Mouse (Mus musculus) lung, embryonic 14.5 days (tissue): ENCODE data around the gene Insig1. TPM values are rescaled to one million over a fixed set of nuclear protein-coding genes. Genes with fewer than 3 reads are reported as not detected.

Source experiments
- ATAC-seq: fragments of 200-750 bp; cut with Nextera tagmentation; 2 replicates; pipeline ENCODE4 v1.8.0; 2017; ENCODE audit warnings: mild to moderate bottlenecking, moderate TSS enrichment, moderate library complexity; ENCODE audit not compliant: insufficient read depth
- DNase-seq: peaks from one replicate; pipeline ENCODE4 v3.0.0-alpha.2; 2015
- H3K27ac ChIP-seq: fragments of 300-500 bp; sonication (generic); 2 replicates; pipeline ENCODE4 v1.5.1; 2014; ENCODE audit warnings: low read depth, mild to moderate bottlenecking, moderate library complexity
- H3K27me3 ChIP-seq: fragments of 300-500 bp; sonication (generic); 2 replicates; pipeline ENCODE4 v1.6.1; 2014; ENCODE audit warnings: low read length, control low read depth; ENCODE audit not compliant: insufficient read depth
- H3K36me3 ChIP-seq: fragments of 300-500 bp; sonication (generic); 2 replicates; pipeline ENCODE4 v1.6.1; 2014; ENCODE audit warnings: control low read depth; ENCODE audit not compliant: insufficient read depth
- H3K4me1 ChIP-seq: fragments of 300-500 bp; sonication (generic); 2 replicates; pipeline ENCODE4 v1.6.1; 2014; ENCODE audit warnings: antibody characterized with exemption, control low read depth; ENCODE audit not compliant: insufficient read depth
- H3K4me2 ChIP-seq: fragments of 300-500 bp; sonication (generic); 2 replicates; pipeline ENCODE4 v1.6.1; 2014; ENCODE audit warnings: mild to moderate bottlenecking
- H3K4me3 ChIP-seq: fragments of 300-500 bp; sonication (generic); 2 replicates; pipeline ENCODE4 v1.5.1; 2014; ENCODE audit warnings: low read depth, low read length
- H3K9ac ChIP-seq: fragments of 300-500 bp; sonication (generic); 2 replicates; pipeline ENCODE4 v1.6.1; 2014
- H3K9me3 ChIP-seq: fragments of 300-500 bp; sonication (generic); 2 replicates; pipeline ENCODE4 v1.6.1; 2016; ENCODE audit warnings: low read depth, low read length, control low read depth
- CTCF ChIP-seq: IDR thresholded peaks from 2 replicates; pipeline ENCODE4 v1.5.1; 2016; ENCODE audit warnings: antibody characterized with exemption, low read depth
- WGBS: fragments of 180-500 bp; shearing (Covaris S2); extraction: QIAGEN DNeasy Blood & Tissue Kit; methylation state at CpG from one replicate; pipeline ENCODE4 v1.1.7; 2014; 5-methylcytosine and 5-hydroxymethylcytosine counted together
- polyA plus RNA-seq: library from polyadenylated mRNA; unstranded; fragments of >200 nt; fragmentation: Nextera tagmentation; extraction: Ambion mirVana; gene quantifications from 2 replicates; pipeline ENCODE4 v1.2.1, GENCODE M21; 2014

Insig1 gene
- polyA plus RNA-seq, 1 experiment from 2014 or later, result 66.5 TPM

- Histone ChIP-seq H3K4me2 (no peak overlapping the region), H3K36me3 (no peaks in the 10 kb centered on the region), H3K4me1 (peaks cover 5% of the 10 kb centered on the region; the same call in 1 of the 2 replicates), H3K9me3 (no peaks in the 10 kb centered on the region), H3K9ac (no peak overlapping the region), H3K27me3 (no peaks in the 10 kb centered on the region), H3K27ac (no peak overlapping the region), H3K4me3 (no peak overlapping the region)
- TF ChIP-seq CTCF, result no peak
- WGBS, result 79% methylated on average over 1 of the region's 1 CpGs
- ATAC-seq (no peak), DNase-seq (no peak)
These were observed 34.6 kb upstream of the Insig1 start for GRCm38 (mm10) chr5:28036518-28036917.

- H3K4me1 ChIP-seq, result peaks cover 5% of the 10 kb centered on the region; the same call in 1 of the 2 replicates
- DNase-seq (peak; percentile 59), ATAC-seq (peak; percentile 74; the same call in 1 of the 2 replicates)
- H3K4me3 ChIP-seq, result no peak overlapping the region
- 3% methylated on average over 3 of the region's 3 CpGs for WGBS
- H3K9me3 ChIP-seq, result no peaks in the 10 kb centered on the region
- H3K27me3 ChIP-seq, result no peaks in the 10 kb centered on the region
- no peaks in the 10 kb centered on the region for H3K36me3 ChIP-seq
- H3K9ac ChIP-seq, result no peak overlapping the region
- TF ChIP-seq CTCF, result no peak
- H3K4me2 ChIP-seq, result peak overlapping the region; percentile 16; the same call in 1 of the 2 replicates
- H3K27ac ChIP-seq, result peak overlapping the region; percentile 69
These were observed 34.0 kb upstream of the Insig1 start for GRCm38 (mm10) chr5:28037172-28037591.

- peak; percentile 54 for ATAC-seq
- no peak overlapping the region for H3K9ac ChIP-seq
- 21% methylated on average over 5 of the region's 5 CpGs for WGBS
- H3K9me3 ChIP-seq, result no peaks in the 10 kb centered on the region
- H3K4me3 ChIP-seq, result no peak overlapping the region
- TF ChIP-seq CTCF, result no peak
- peak overlapping the region; percentile 69 for H3K27ac ChIP-seq
- H3K27me3 ChIP-seq, result no peaks in the 10 kb centered on the region
- peak overlapping the region; percentile 16; the same call in 1 of the 2 replicates for H3K4me2 ChIP-seq
- peak; percentile 55 for DNase-seq
- no peaks in the 10 kb centered on the region for H3K36me3 ChIP-seq
- H3K4me1 ChIP-seq, result peaks cover 5% of the 10 kb centered on the region; the same call in 1 of the 2 replicates
These were observed 33.5 kb upstream of the Insig1 start for GRCm38 (mm10) chr5:28037639-28038038.

GRCm38 (mm10) chr5:28038115-28038514 is 33.0 kb upstream of the Insig1 start:
- Histone ChIP-seq H3K4me1 (peaks cover 5% of the 10 kb centered on the region; the same call in 1 of the 2 replicates), H3K4me3 (no peak overlapping the region), H3K4me2 (no peak overlapping the region), H3K27me3 (no peaks in the 10 kb centered on the region), H3K27ac (peak overlapping the region; percentile 69; the same call in 1 of the 2 replicates), H3K9ac (no peak overlapping the region), H3K36me3 (no peaks in the 10 kb centered on the region), H3K9me3 (no peaks in the 10 kb centered on the region)
- TF ChIP-seq CTCF, result no peak
- ATAC-seq (peak; percentile 81), DNase-seq (peak; percentile 80)
- WGBS, result 20% methylated on average over 2 of the region's 2 CpGs

- DNase-seq (no peak), ATAC-seq (no peak)
- H3K9ac ChIP-seq, result no peak overlapping the region
- no peaks in the 10 kb centered on the region for H3K36me3 ChIP-seq
- 67% methylated on average over 7 of the region's 7 CpGs for WGBS
- TF ChIP-seq CTCF, result no peak
- H3K27ac ChIP-seq, result no peak overlapping the region
- H3K4me2 ChIP-seq, result no peak overlapping the region
- H3K27me3 ChIP-seq, result no peaks in the 10 kb centered on the region
- H3K4me3 ChIP-seq, result no peak overlapping the region
- peaks cover 5% of the 10 kb centered on the region; the same call in 1 of the 2 replicates for H3K4me1 ChIP-seq
- H3K9me3 ChIP-seq, result 0 out of 2 replicates have a peak, but pooled peaks cover 3% of the 10 kb centered on the region
These were observed 31.2 kb upstream of the Insig1 start for GRCm38 (mm10) chr5:28039746-28040655.

GRCm38 (mm10) chr5:28040726-28041125 is 30.4 kb upstream of the Insig1 start:
- WGBS, result 88% methylated on average over 3 of the region's 3 CpGs

GRCm38 (mm10) chr5:28042021-28042420 is 29.1 kb upstream of the Insig1 start:
- H3K27me3 ChIP-seq, result no peaks in the 10 kb centered on the region
- H3K36me3 ChIP-seq, result no peaks in the 10 kb centered on the region
- H3K27ac ChIP-seq, result no peak overlapping the region
- H3K4me3 ChIP-seq, result no peak overlapping the region
- WGBS, result 96% methylated on average over 3 of the region's 3 CpGs
- ATAC-seq (no peak), DNase-seq (no peak)
- peaks cover 3% of the 10 kb centered on the region; the same call in 1 of the 2 replicates for H3K4me1 ChIP-seq
- no peak overlapping the region for H3K4me2 ChIP-seq
- H3K9me3 ChIP-seq, result 0 out of 2 replicates have a peak, but pooled peaks cover 3% of the 10 kb centered on the region
- TF ChIP-seq CTCF, result no peak
- no peak overlapping the region for H3K9ac ChIP-seq

More at GRCm38 (mm10) chr5:28040726-28041125, 30.4 kb upstream of the Insig1 start:
- H3K27ac ChIP-seq, result no peak overlapping the region
- no peak overlapping the region for H3K4me3 ChIP-seq
- H3K9me3 ChIP-seq, result 0 out of 2 replicates have a peak, but pooled peaks cover 3% of the 10 kb centered on the region
- no peak for TF ChIP-seq CTCF
- DNase-seq, result no peak
- no peak overlapping the region for H3K4me2 ChIP-seq
- H3K36me3 ChIP-seq, result no peaks in the 10 kb centered on the region
- ATAC-seq, result no peak
- peaks cover 5% of the 10 kb centered on the region; the same call in 1 of the 2 replicates for H3K4me1 ChIP-seq
- no peak overlapping the region for H3K9ac ChIP-seq
- H3K27me3 ChIP-seq, result no peaks in the 10 kb centered on the region
